Mouse (Mus musculus): ENCODE data around the gene Sost.

DNA sequence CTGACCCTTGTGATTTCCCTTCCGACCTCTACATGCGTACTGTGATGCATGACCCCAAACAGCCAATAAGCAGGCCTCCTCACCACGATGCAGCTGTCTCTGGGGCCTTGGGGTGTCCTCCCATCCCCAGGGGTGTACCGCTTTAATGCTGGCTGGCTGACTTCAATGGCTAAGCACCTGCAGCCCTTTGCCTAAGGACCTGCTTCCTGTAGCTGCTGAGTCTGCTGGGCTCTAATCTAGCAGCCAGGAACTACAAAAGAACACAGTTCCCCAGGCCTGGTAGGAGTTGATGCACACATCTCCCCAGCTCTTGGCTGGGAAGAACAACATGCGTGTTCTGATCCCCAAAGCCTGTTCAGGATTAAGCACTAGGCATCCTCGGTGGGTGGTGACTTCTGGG, 48.7 kb upstream of the Sost start:
- TF ChIP-seq CTCF (IDR thresholded peaks at IDR 0.05; ENCODE audit: low read depth) (no peak), EP300 (IDR thresholded peaks at IDR 0.05; ENCODE audit: low read depth) (no peak)
